Mouse (Mus musculus) liver, embryonic 14.5 days (tissue): ENCODE data around the gene Plpp2.

Experiments used
- CTCF ChIP-seq: IDR thresholded peaks from 2 replicates; pipeline ENCODE4 v1.5.1; 2016; ENCODE audit warnings: antibody characterized with exemption, low read depth, control low read depth
- EP300 ChIP-seq: IDR thresholded peaks from 2 replicates; pipeline ENCODE4 v1.6.1; 2016; ENCODE audit warnings: antibody characterized with exemption, low read depth

DNA sequence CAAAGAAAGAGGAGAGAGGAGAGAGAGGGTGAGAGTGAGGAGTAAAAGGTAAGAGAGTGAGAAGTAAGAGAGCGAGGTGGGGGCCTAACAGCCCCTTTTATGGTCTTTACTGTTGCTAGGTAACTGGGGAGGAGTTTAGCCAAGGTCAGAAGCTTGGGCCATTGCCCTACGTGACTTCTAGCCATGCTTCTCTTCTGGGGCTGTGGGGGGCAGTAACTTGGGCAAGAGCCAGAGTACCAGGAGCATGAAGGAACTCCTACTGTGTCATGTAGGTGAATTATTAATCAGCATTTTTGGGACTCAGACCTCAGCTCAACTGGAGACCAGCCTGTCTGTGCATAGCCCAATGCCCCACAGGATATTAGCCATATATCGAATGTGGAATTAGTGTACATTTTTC lies 37.7 kb downstream of the Plpp2 start:
- TF ChIP-seq CTCF (no peak), EP300 (no peak)
